Mouse (Mus musculus) erythroblast, adult 5-6 weeks (primary cell): ENCODE data around the gene Klra3. TPM values are rescaled to one million over a fixed set of nuclear protein-coding genes. Genes with fewer than 3 reads are reported as not detected.
"Not testable (repeated sequence)": the region's sequence is repeated elsewhere in the genome, so short reads cannot be mapped to it uniquely, and the experiment has no call there.

ENCODE experiments used
- ATAC-seq: replicated peaks from 2 replicates; pipeline ENCODE4 v1.8.0; 2016; ENCODE audit warnings: moderate number of reproducible peaks, mild to moderate bottlenecking, moderate TSS enrichment, inconsistent platforms; ENCODE audit not compliant: poor library complexity, low FRiP score, severe bottlenecking
- total RNA-seq, 2 experiments: library from RNA; stranded (forward) in 1 of 2; stranded (reverse) in 1 of 2; fragments of 150-400 nt in 1 of 2; fragments of 200-764, 138-1000 nt in 1 of 2; gene quantifications; 2 replicates each; pipeline versions ENCODE4 v1.2.3 to v1.2.4; 2015 to 2017; ENCODE audit warnings: low replicate concordance in 2 of 2

The Klra3 gene
- total RNA-seq (2015; ENCODE audit: low replicate concordance) (4.0 TPM in 1 of 2 replicates, not detected in the other), total RNA-seq (2017; ENCODE audit: low replicate concordance) (1.7 TPM in 1 of 2 replicates, not detected in the other)

- no peak for ATAC-seq
Observed at GRCm38 (mm10) chr6:130337411-130337810, at the start of gene Klra3. Klra3 (minus strand) TSS chr6:130337574.

GRCm38 (mm10) chr6:130386750-130387149 is 49.4 kb upstream of the Klra3 start, which contains the start of gene Klra1:
Klra1 (minus strand) TSS chr6:130386874.
- no peak for ATAC-seq

GRCm38 (mm10) chr6:130385803-130386202 is 48.4 kb upstream of the Klra3 start:
- no peak for ATAC-seq

GRCm38 (mm10) chr6:130382375-130382774 is 45.0 kb upstream of the Klra3 start:
- ATAC-seq, result no peak

GRCm38 (mm10) chr6:130345381-130345780 is 8.0 kb upstream of the Klra3 start:
- not testable (repeated sequence) for ATAC-seq

GRCm38 (mm10) chr6:130341973-130342372 is 4.6 kb upstream of the Klra3 start:
- ATAC-seq, result not testable (repeated sequence)

GRCm38 (mm10) chr6:130287984-130288649 is 49.3 kb downstream of the Klra3 start:
- no peak for ATAC-seq

- not testable (repeated sequence) for ATAC-seq
Observed at GRCm38 (mm10) chr6:130281828-130282227, 55.5 kb downstream of the Klra3 start, which contains the start of gene Klra10. Klra10 (minus strand) TSS chr6:130281928.

Other genes starting within 250 kb of the Klra3 start
- 1.9 TPM in 1 of 2 replicates, not detected in the other for gene Klra8, start 207.7 kb downstream of the Klra3 start, total RNA-seq (2015; ENCODE audit: low replicate concordance)
- gene Klra8, start 207.7 kb downstream of the Klra3 start, total RNA-seq (2017; ENCODE audit: low replicate concordance), result not detected in 2 replicates
- not detected in 2 replicates for gene Klra9, start 144.5 kb downstream of the Klra3 start, total RNA-seq (2015; ENCODE audit: low replicate concordance)
- gene Klra9, start 144.5 kb downstream of the Klra3 start, total RNA-seq (2017; ENCODE audit: low replicate concordance), result 1.5 TPM in 1 of 2 replicates, not detected in the other
- gene Klra7, start 104.3 kb downstream of the Klra3 start, total RNA-seq (2015; ENCODE audit: low replicate concordance), result 2.7 and 7.7 TPM in 2 replicates
- not detected in 2 replicates for gene Klra7, start 104.3 kb downstream of the Klra3 start, total RNA-seq (2017; ENCODE audit: low replicate concordance)
- gene Klra10, start 55.6 kb downstream of the Klra3 start, total RNA-seq (2015; ENCODE audit: low replicate concordance), result not detected in 2 replicates
- not detected in 2 replicates for gene Klra10, start 55.6 kb downstream of the Klra3 start, total RNA-seq (2017; ENCODE audit: low replicate concordance)
- not detected in 2 replicates for gene Klra1, start 49.3 kb upstream of the Klra3 start, total RNA-seq (2015; ENCODE audit: low replicate concordance)
- not detected in 2 replicates for gene Klra1, start 49.3 kb upstream of the Klra3 start, total RNA-seq (2017; ENCODE audit: low replicate concordance)